Mouse (Mus musculus): ENCODE data around the gene Mpdu1. TPM values are rescaled to one million over a fixed set of nuclear protein-coding genes. Genes with fewer than 3 reads are reported as not detected.
A peak's percentile ranks its signal among the peaks of the same experiment; 100 is the strongest.

Gene Mpdu1
- polyA plus RNA-seq, 1 experiment, result 174 TPM

DNA sequence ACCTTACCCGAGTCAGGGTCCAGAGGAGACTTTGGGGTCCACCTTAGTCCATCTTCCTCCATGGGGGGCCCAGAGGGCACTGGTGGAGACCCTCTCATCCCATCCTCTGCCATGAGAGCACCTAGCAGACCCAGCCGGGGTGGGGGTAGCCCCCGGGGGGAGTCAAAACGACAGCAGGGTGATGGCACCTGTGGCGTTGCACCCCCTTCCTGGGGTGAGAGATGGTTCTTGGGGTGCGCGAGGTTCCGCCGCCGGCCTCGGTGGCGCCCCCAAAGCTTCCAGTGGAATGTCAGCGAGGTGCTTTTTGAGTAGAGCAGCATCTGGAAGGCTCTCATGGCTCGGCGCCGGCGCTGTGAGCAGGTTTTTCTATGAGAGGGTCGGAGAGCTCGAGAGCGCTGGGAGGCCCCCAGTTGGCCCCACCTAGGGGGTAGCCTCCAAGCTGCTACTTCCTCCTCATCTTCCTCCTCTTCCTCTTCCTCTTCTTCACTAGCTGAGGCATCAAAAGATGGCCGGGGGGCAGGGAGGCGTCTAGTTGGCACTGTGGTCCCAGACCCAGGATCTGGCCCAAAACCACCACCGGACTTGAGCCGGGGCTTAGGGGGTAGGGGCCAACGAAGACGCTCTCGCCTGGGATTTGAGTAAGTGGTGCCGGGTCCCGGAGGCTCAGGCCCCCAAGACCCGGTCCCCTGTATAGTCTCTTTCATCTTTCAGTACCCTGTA, 17.9 kb upstream of the Mpdu1 start:
- Histone ChIP-seq H3K36me3 (ENCODE audit: control insufficient read depth, insufficient read depth, low read length) (peaks cover 16% of the 10 kb centered on the region), H3K4me3 (ENCODE audit: control insufficient read depth, insufficient read depth, low read length) (no peak overlapping the region), H3K27me3 (ENCODE audit: control insufficient read depth, insufficient read depth, low read length) (no peaks in the 10 kb centered on the region), H3K4me1 (replicated peaks; ENCODE audit: control insufficient read depth, insufficient read depth, low read length) (peaks cover 9% of the 10 kb centered on the region), H3K27ac (ENCODE audit: control insufficient read depth, insufficient read depth, low read length) (no peak overlapping the region)
- 94% methylated on average over 30 of the region's 30 CpGs for WGBS
- no peak for TF ChIP-seq POLR2A (IDR thresholded peaks at IDR 0.05; ENCODE audit: control insufficient read depth, extremely low read depth, insufficient read depth, low read length, poor library complexity)
- no peak for TF ChIP-seq CTCF (IDR thresholded peaks at IDR 0.05; ENCODE audit: borderline replicate concordance, control insufficient read depth, extremely low read depth, insufficient read depth, low read length, poor library complexity)
- no peak for DNase-seq

DNA sequence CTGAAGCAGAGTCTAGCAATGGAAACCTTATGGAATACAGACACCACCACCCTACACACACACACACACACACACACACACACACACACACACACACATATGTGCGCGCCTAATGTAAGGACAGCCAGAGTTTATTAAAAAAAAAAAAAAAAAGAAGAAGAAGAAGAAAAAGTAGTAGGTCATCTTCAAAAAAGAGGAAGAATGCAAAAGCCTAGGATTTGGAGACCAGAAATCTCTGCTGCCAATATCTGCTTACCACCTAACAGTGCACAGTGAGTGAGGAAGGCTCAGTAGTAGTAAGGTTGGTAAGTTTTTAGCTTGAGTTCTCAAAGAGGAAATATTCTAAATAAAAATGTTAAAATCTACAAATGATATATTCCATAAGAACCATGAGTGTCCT, 16.7 kb upstream of the Mpdu1 start:
- no peak overlapping the region for H3K27ac ChIP-seq (ENCODE audit: control insufficient read depth, insufficient read depth, low read length)
- WGBS, result 100% methylated on average over 2 of the region's 2 CpGs
- DNase-seq, result no peak
- no peaks in the 10 kb centered on the region for H3K27me3 ChIP-seq (ENCODE audit: control insufficient read depth, insufficient read depth, low read length)
- H3K4me3 ChIP-seq (ENCODE audit: control insufficient read depth, insufficient read depth, low read length), result no peak overlapping the region
- peaks cover 9% of the 10 kb centered on the region for H3K4me1 ChIP-seq (replicated peaks; ENCODE audit: control insufficient read depth, insufficient read depth, low read length)
- peaks cover 19% of the 10 kb centered on the region for H3K36me3 ChIP-seq (ENCODE audit: control insufficient read depth, insufficient read depth, low read length)
- no peak for TF ChIP-seq CTCF (IDR thresholded peaks at IDR 0.05; ENCODE audit: borderline replicate concordance, control insufficient read depth, extremely low read depth, insufficient read depth, low read length, poor library complexity)
- no peak for TF ChIP-seq POLR2A (IDR thresholded peaks at IDR 0.05; ENCODE audit: control insufficient read depth, extremely low read depth, insufficient read depth, low read length, poor library complexity)

DNA sequence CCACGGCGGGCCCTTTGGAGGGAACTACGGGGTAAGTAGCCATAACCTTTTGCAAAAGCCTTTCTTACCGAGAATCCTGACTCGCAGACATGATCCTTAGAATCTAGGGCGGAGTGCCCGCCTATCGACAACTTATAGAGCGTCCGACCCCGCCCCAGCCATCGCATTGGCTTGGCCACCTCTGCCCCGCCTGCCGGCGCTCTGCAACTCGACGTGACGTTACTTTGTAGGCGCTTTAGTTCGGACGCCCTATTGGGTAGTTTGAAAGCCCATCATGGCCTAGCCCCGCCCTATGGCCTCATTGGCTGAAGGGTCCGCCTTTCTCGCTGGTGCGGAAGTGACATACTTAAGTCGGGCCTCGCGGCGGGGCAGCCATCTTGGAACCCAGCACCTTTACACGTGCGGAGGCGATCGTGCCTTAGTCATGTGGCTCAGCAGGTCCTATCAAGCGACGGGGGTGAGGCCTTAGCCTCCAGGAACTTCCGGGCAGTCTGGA, 9.8 kb upstream of the Mpdu1 start, which contains the start of gene Eif4a1:
TSS of gene Eif4a1 (minus strand) at position 213 of the 496 bp plus-strand sequence.
- TF ChIP-seq POLR2A (IDR thresholded peaks at IDR 0.05; ENCODE audit: control insufficient read depth, extremely low read depth, insufficient read depth, low read length, poor library complexity), result peak; percentile 85
- TF ChIP-seq CTCF (IDR thresholded peaks at IDR 0.05; ENCODE audit: borderline replicate concordance, control insufficient read depth, extremely low read depth, insufficient read depth, low read length, poor library complexity), result peak; percentile 54
- under 1% methylated on average over 36 of the region's 36 CpGs for WGBS
- Histone ChIP-seq H3K27me3 (ENCODE audit: control insufficient read depth, insufficient read depth, low read length) (no peaks in the 10 kb centered on the region), H3K36me3 (ENCODE audit: control insufficient read depth, insufficient read depth, low read length) (peaks cover 47% of the 10 kb centered on the region), H3K4me3 (ENCODE audit: control insufficient read depth, insufficient read depth, low read length) (peak within 1 kb of the TSS; percentile 96), H3K27ac (ENCODE audit: control insufficient read depth, insufficient read depth, low read length) (peak within 1 kb of the TSS; percentile 87), H3K4me1 (replicated peaks; ENCODE audit: control insufficient read depth, insufficient read depth, low read length) (peaks cover 2% of the 10 kb centered on the region)
- DNase-seq, result peak; percentile 100

DNA sequence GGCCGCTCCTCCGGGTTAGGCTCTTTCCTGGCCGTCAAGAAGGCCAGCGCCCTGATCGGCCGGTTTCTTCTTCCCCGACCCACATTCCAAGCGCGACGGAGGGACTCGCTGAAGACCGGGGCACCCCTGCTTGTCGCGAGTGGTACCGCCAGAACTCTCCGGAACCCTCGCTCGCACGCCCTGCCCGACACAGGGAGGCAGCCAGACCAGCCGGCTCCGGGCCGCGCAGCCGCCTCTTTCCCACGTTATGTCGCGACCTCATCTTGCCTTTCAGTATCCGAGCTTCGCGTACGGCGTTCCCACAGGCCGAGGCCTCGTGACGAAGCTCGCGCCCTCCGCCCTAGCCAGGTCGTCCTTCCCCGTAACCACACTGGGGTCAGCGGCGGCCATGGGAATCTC, 9.3 kb upstream of the Mpdu1 start:
- peaks cover 49% of the 10 kb centered on the region for H3K36me3 ChIP-seq (ENCODE audit: control insufficient read depth, insufficient read depth, low read length)
- peaks cover 2% of the 10 kb centered on the region for H3K4me1 ChIP-seq (replicated peaks; ENCODE audit: control insufficient read depth, insufficient read depth, low read length)
- peak overlapping the region; percentile 96 for H3K4me3 ChIP-seq (ENCODE audit: control insufficient read depth, insufficient read depth, low read length)
- TF ChIP-seq POLR2A (IDR thresholded peaks at IDR 0.05; ENCODE audit: control insufficient read depth, extremely low read depth, insufficient read depth, low read length, poor library complexity), result no peak
- no peak for TF ChIP-seq CTCF (IDR thresholded peaks at IDR 0.05; ENCODE audit: borderline replicate concordance, control insufficient read depth, extremely low read depth, insufficient read depth, low read length, poor library complexity)
- 0% methylated on average over 43 of the region's 43 CpGs for WGBS
- no peak for DNase-seq
- peak overlapping the region; percentile 87 for H3K27ac ChIP-seq (ENCODE audit: control insufficient read depth, insufficient read depth, low read length)
- H3K27me3 ChIP-seq (ENCODE audit: control insufficient read depth, insufficient read depth, low read length), result no peaks in the 10 kb centered on the region

DNA sequence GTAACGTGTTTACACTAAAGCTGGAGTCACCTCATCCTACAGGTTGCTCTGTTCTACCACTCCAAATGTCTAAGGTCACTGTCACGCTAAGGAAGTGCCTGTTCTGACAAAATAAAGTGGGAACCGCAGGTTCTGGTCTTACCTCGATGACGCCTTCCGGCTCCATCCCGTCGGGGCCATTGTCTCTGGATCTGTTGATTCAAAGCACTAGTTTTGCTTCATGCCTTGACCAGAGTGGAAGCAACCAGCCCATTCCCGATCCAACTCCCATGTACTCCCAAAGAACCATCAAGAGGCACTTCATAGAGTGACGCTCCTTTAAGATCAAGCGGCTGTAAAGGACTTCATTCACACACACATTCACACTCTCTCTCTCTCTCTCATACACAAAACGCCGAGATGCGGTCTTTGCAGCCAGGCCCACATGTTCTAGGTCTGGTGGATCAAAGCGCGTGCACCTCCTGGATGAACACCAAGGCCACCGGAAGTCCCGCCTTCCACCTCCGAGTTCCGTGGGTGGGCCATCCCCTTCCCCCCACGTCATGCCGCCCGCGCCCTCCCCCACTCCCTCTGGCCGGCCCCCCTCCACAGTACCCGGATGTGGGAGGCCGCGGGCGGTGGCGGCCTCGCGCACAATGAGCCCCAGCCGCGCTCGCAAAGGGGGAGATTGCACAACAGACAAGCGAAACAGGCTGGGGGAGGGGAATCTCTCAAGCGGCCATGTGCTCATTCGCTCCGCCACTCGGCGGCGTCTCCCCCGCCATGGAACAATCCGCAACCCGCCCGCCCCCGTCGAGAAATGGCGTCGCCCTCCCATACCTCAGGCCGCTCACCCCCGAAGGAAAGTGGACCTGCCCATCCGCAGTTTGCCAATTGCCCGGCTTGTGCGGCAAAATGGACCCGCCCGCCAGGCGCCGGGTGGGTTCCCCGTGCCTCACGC, 8.6 kb upstream of the Mpdu1 start:
- Histone ChIP-seq H3K27ac (ENCODE audit: control insufficient read depth, insufficient read depth, low read length) (peak overlapping the region; percentile 87), H3K4me3 (ENCODE audit: control insufficient read depth, insufficient read depth, low read length) (peak overlapping the region; percentile 96), H3K36me3 (ENCODE audit: control insufficient read depth, insufficient read depth, low read length) (peaks cover 56% of the 10 kb centered on the region), H3K4me1 (replicated peaks; ENCODE audit: control insufficient read depth, insufficient read depth, low read length) (no peaks in the 10 kb centered on the region; the same call in 1 of the 2 replicates), H3K27me3 (ENCODE audit: control insufficient read depth, insufficient read depth, low read length) (no peaks in the 10 kb centered on the region)
- under 1% methylated on average over 61 of the region's 61 CpGs for WGBS
- no peak for TF ChIP-seq CTCF (IDR thresholded peaks at IDR 0.05; ENCODE audit: borderline replicate concordance, control insufficient read depth, extremely low read depth, insufficient read depth, low read length, poor library complexity)
- TF ChIP-seq POLR2A (IDR thresholded peaks at IDR 0.05; ENCODE audit: control insufficient read depth, extremely low read depth, insufficient read depth, low read length, poor library complexity), result peak; percentile 67
- peak; percentile 95 for DNase-seq

DNA sequence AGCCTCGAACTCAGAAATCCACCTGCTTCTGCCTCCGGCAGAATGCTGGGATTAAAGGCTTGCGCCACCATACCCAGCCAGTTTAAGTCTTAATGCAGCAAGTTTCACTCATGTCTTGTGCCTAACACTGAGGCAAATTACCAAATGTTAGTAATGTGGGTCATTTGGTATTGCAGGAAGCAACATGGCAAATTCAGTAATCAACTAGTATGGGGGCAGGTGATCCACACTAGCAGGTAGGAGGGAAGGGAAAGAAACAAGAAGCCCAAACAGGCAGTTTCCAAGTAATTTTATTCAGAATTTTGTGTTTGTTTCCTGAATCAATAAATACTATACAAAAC, 4.2 kb upstream of the Mpdu1 start:
- Histone ChIP-seq H3K27me3 (ENCODE audit: control insufficient read depth, insufficient read depth, low read length) (no peaks in the 10 kb centered on the region), H3K4me3 (ENCODE audit: control insufficient read depth, insufficient read depth, low read length) (no peak overlapping the region), H3K4me1 (replicated peaks; ENCODE audit: control insufficient read depth, insufficient read depth, low read length) (peaks cover 12% of the 10 kb centered on the region), H3K27ac (ENCODE audit: control insufficient read depth, insufficient read depth, low read length) (no peak overlapping the region), H3K36me3 (ENCODE audit: control insufficient read depth, insufficient read depth, low read length) (peaks cover 42% of the 10 kb centered on the region)
- WGBS, result 96% methylated on average over 3 of the region's 3 CpGs
- TF ChIP-seq CTCF (IDR thresholded peaks at IDR 0.05; ENCODE audit: borderline replicate concordance, control insufficient read depth, extremely low read depth, insufficient read depth, low read length, poor library complexity) (no peak), POLR2A (IDR thresholded peaks at IDR 0.05; ENCODE audit: control insufficient read depth, extremely low read depth, insufficient read depth, low read length, poor library complexity) (no peak)
- DNase-seq, result no peak
